Mouse (Mus musculus): ENCODE data around the gene Hoxb13. TPM values are rescaled to one million over a fixed set of nuclear protein-coding genes. Genes with fewer than 3 reads are reported as not detected.

Hoxb13 gene
- total RNA-seq, 2 experiments from 2014 or later: not detected

Other genes with a start within 250 kb of the Hoxb13 start
- under 1 TPM in 1 of 2 experiments, not detected in 1; 0.12 TPM for gene Igf2bp1, start 188.4 kb upstream of the Hoxb13 start, total RNA-seq (2021)
- not detected for gene Gip, start 169.8 kb upstream of the Hoxb13 start, total RNA-seq (2021)
- gene Snf8, start 159.4 kb upstream of the Hoxb13 start, total RNA-seq (2021): 100 to 1,000 TPM in 1 of 2 experiments, 10 to 100 TPM in 1; 99.8 to 103 TPM
- 10 to 100 TPM; 51.6 to 58.2 TPM for gene Ube2z, start 128.9 kb upstream of the Hoxb13 start, total RNA-seq (2021)
- 100 to 1,000 TPM; 430 to 475 TPM for gene Atp5g1, start 118.6 kb upstream of the Hoxb13 start, total RNA-seq (2021)
- gene Calcoco2, start 82.4 kb upstream of the Hoxb13 start, total RNA-seq (2021): not detected
- under 1 TPM; 0.12 to 0.40 TPM for gene Ttll6, start 60.5 kb upstream of the Hoxb13 start, total RNA-seq (2021)
- not detected for gene Hoxb9, start 77.1 kb downstream of the Hoxb13 start, total RNA-seq (2021)
- not detected for gene Hoxb8, start 87.6 kb downstream of the Hoxb13 start, total RNA-seq (2021)
- not detected for gene Hoxb7, start 92.3 kb downstream of the Hoxb13 start, total RNA-seq (2021)
- not detected for gene Hoxb6, start 98.2 kb downstream of the Hoxb13 start, total RNA-seq (2021)
- not detected for gene Hoxb5, start 109.0 kb downstream of the Hoxb13 start, total RNA-seq (2021)
- gene Hoxb4, start 124.0 kb downstream of the Hoxb13 start, total RNA-seq (2021): not detected
- gene Hoxb3, start 129.0 kb downstream of the Hoxb13 start, total RNA-seq (2021): not detected
- not detected for gene Hoxb2, start 156.2 kb downstream of the Hoxb13 start, total RNA-seq (2021)
- not detected for gene Hoxb1, start 171.4 kb downstream of the Hoxb13 start, total RNA-seq (2021)

Data from layer of hippocampus, postnatal 25 days (tissue).